Mouse (Mus musculus): ENCODE measurements around the gene Scnn1a. TPM values are rescaled to one million over a fixed set of nuclear protein-coding genes. Genes with fewer than 3 reads are reported as not detected.

The Scnn1a gene
- total and polyA plus RNA-seq, 2 experiments from 2014 or later: 0.67 to 1.5 TPM

- peak; percentile 18; the same call in 1 of the 2 replicates for TF ChIP-seq CTCF (IDR thresholded peaks at IDR 0.05; ENCODE audit: low read depth)
- Histone ChIP-seq H3K36me3 (ENCODE audit: insufficient read depth) (no peaks in the 10 kb centered on the region), H3K9me3 (ENCODE audit: low read length) (no peaks in the 10 kb centered on the region), H3K4me3 (ENCODE audit: low read depth, low read length) (no peak overlapping the region), H3K4me2 (ENCODE audit: low read depth) (no peak overlapping the region), H3K4me1 (ENCODE audit: insufficient read depth) (0 out of 2 replicates have a peak, but pooled peaks cover 4% of the 10 kb centered on the region), H3K9ac (no peak overlapping the region), H3K27ac (ENCODE audit: low read depth, low read length) (no peak overlapping the region), H3K27me3 (ENCODE audit: insufficient read depth, low read length) (0 out of 2 replicates have a peak, but pooled peaks cover under 1% of the 10 kb centered on the region)
- 87% methylated on average over 5 of the region's 5 CpGs for WGBS
- ATAC-seq (no peak), DNase-seq (no peak)
Observed at GRCm38 (mm10) chr6:125328243-125328642, 7.8 kb downstream of the Scnn1a start.

GRCm38 (mm10) chr6:125330626-125331326, 10.3 kb downstream of the Scnn1a start:
- Histone ChIP-seq H3K36me3 (ENCODE audit: insufficient read depth) (no peaks in the 10 kb centered on the region), H3K27ac (ENCODE audit: low read depth, low read length) (no peak overlapping the region), H3K4me2 (ENCODE audit: low read depth) (peak overlapping the region; percentile 84), H3K4me3 (ENCODE audit: low read depth, low read length) (peak overlapping the region; percentile 42), H3K27me3 (ENCODE audit: insufficient read depth, low read length) (no peaks in the 10 kb centered on the region), H3K9ac (peak overlapping the region; percentile 56), H3K4me1 (ENCODE audit: insufficient read depth) (0 out of 2 replicates have a peak, but pooled peaks cover 4% of the 10 kb centered on the region), H3K9me3 (ENCODE audit: low read length) (no peaks in the 10 kb centered on the region)
- ATAC-seq: peak; percentile 89
- WGBS: 2% methylated on average over 39 of the region's 39 CpGs
- peak; percentile 77 for DNase-seq
- no peak for TF ChIP-seq CTCF (IDR thresholded peaks at IDR 0.05; ENCODE audit: low read depth)

- DNase-seq (no peak), ATAC-seq (no peak)
- Histone ChIP-seq H3K27me3 (ENCODE audit: insufficient read depth, low read length) (no peaks in the 10 kb centered on the region), H3K4me2 (ENCODE audit: low read depth) (no peak overlapping the region), H3K4me1 (ENCODE audit: insufficient read depth) (0 out of 2 replicates have a peak, but pooled peaks cover 4% of the 10 kb centered on the region), H3K9ac (no peak overlapping the region), H3K9me3 (ENCODE audit: low read length) (no peaks in the 10 kb centered on the region), H3K36me3 (ENCODE audit: insufficient read depth) (no peaks in the 10 kb centered on the region), H3K4me3 (ENCODE audit: low read depth, low read length) (no peak overlapping the region), H3K27ac (ENCODE audit: low read depth, low read length) (no peak overlapping the region)
- 77% methylated on average over 14 of the region's 14 CpGs for WGBS
- TF ChIP-seq CTCF (IDR thresholded peaks at IDR 0.05; ENCODE audit: low read depth): no peak
Observed at GRCm38 (mm10) chr6:125333112-125333899, 12.8 kb downstream of the Scnn1a start.

- no peak overlapping the region for H3K27ac ChIP-seq (ENCODE audit: low read depth, low read length)
- H3K27me3 ChIP-seq (ENCODE audit: insufficient read depth, low read length): no peaks in the 10 kb centered on the region
- TF ChIP-seq CTCF (IDR thresholded peaks at IDR 0.05; ENCODE audit: low read depth): no peak
- no peak overlapping the region for H3K9ac ChIP-seq
- 44% methylated on average over 2 of the region's 2 CpGs for WGBS
- ATAC-seq: no peak
- no peak overlapping the region for H3K4me3 ChIP-seq (ENCODE audit: low read depth, low read length)
- no peaks in the 10 kb centered on the region for H3K36me3 ChIP-seq (ENCODE audit: insufficient read depth)
- no peak overlapping the region for H3K4me2 ChIP-seq (ENCODE audit: low read depth)
- no peak for DNase-seq
- 0 out of 2 replicates have a peak, but pooled peaks cover 4% of the 10 kb centered on the region for H3K4me1 ChIP-seq (ENCODE audit: insufficient read depth)
- H3K9me3 ChIP-seq (ENCODE audit: low read length): no peaks in the 10 kb centered on the region
Observed at GRCm38 (mm10) chr6:125334356-125334755, 13.9 kb downstream of the Scnn1a start.

GRCm38 (mm10) chr6:125338791-125339660, 18.6 kb downstream of the Scnn1a start:
- TF ChIP-seq CTCF (IDR thresholded peaks at IDR 0.05; ENCODE audit: low read depth): no peak
- H3K27ac ChIP-seq (ENCODE audit: low read depth, low read length): no peak overlapping the region
- WGBS: 80% methylated on average over 9 of the region's 9 CpGs
- no peaks in the 10 kb centered on the region for H3K9me3 ChIP-seq (ENCODE audit: low read length)
- H3K4me1 ChIP-seq (ENCODE audit: insufficient read depth): no peaks in the 10 kb centered on the region
- no peaks in the 10 kb centered on the region for H3K36me3 ChIP-seq (ENCODE audit: insufficient read depth)
- ATAC-seq: no peak
- no peaks in the 10 kb centered on the region for H3K27me3 ChIP-seq (ENCODE audit: insufficient read depth, low read length)
- H3K9ac ChIP-seq: no peak overlapping the region
- DNase-seq: no peak
- no peak overlapping the region for H3K4me3 ChIP-seq (ENCODE audit: low read depth, low read length)
- no peak overlapping the region for H3K4me2 ChIP-seq (ENCODE audit: low read depth)

- Histone ChIP-seq H3K27me3 (ENCODE audit: insufficient read depth, low read length) (no peaks in the 10 kb centered on the region), H3K4me2 (ENCODE audit: low read depth) (no peak overlapping the region), H3K4me1 (ENCODE audit: insufficient read depth) (no peaks in the 10 kb centered on the region), H3K9ac (no peak overlapping the region), H3K36me3 (ENCODE audit: insufficient read depth) (no peaks in the 10 kb centered on the region), H3K4me3 (ENCODE audit: low read depth, low read length) (no peak overlapping the region), H3K9me3 (ENCODE audit: low read length) (no peaks in the 10 kb centered on the region), H3K27ac (ENCODE audit: low read depth, low read length) (no peak overlapping the region)
- ATAC-seq (no peak), DNase-seq (no peak)
- no peak for TF ChIP-seq CTCF (IDR thresholded peaks at IDR 0.05; ENCODE audit: low read depth)
- WGBS: 66% methylated on average over 5 of the region's 5 CpGs
Observed at GRCm38 (mm10) chr6:125340244-125340643, 19.8 kb downstream of the Scnn1a start.
